Mouse (Mus musculus) spleen, adult 2 months (tissue): ENCODE data around the gene Gpr176.

Experiments
- CTCF ChIP-seq: fragments of 200-500 bp; IDR thresholded peaks from 2 replicates; pipeline ENCODE4 v1.5.1; 2011; ENCODE audit warnings: mild to moderate bottlenecking, inconsistent platforms; ENCODE audit not compliant: insufficient read depth, insufficient read length, insufficient replicate concordance; ENCODE audit errors: extremely low read depth
- POLR2A ChIP-seq: fragments of 200-500 bp; IDR thresholded peaks from 2 replicates; pipeline ENCODE4 v1.6.1; 2011; ENCODE audit warnings: low read depth, low read length, inconsistent platforms

GRCm38 (mm10) chr2:118248966-118249365, 124.3 kb downstream of the Gpr176 start:
- TF ChIP-seq CTCF (no peak), POLR2A (no peak)
